Mouse (Mus musculus): ENCODE data around the gene Marc1. TPM values are rescaled to one million over a fixed set of nuclear protein-coding genes. Genes with fewer than 3 reads are reported as not detected.

The Marc1 gene
- polyA plus RNA-seq (2015; fragmentation: Nextera tagmentation; extraction: Ambion mirVana), result 1.7 and 2.0 TPM in 2 replicates

GRCm38 (mm10) chr1:184810780-184811575 lies at the start of gene Marc1:
TSS of gene Marc1 (minus strand) at chr1:184811313.
- DNase-seq (ENCODE audit: low spot score), result no peak

- DNase-seq (ENCODE audit: low spot score), result no peak
Observed at GRCm38 (mm10) chr1:184860276-184860675, 49.2 kb upstream of the Marc1 start.

- DNase-seq (ENCODE audit: low spot score), result no peak
Observed at GRCm38 (mm10) chr1:184858253-184858652, 47.1 kb upstream of the Marc1 start.

- no peak for DNase-seq (ENCODE audit: low spot score)
Observed at GRCm38 (mm10) chr1:184857216-184857615, 46.1 kb upstream of the Marc1 start.

- no peak for DNase-seq (ENCODE audit: low spot score)
Observed at GRCm38 (mm10) chr1:184853922-184854321, 42.8 kb upstream of the Marc1 start.

- DNase-seq (ENCODE audit: low spot score), result no peak
Observed at GRCm38 (mm10) chr1:184853339-184853738, 42.2 kb upstream of the Marc1 start.

- peak; percentile 66 for DNase-seq (ENCODE audit: low spot score)
Observed at GRCm38 (mm10) chr1:184851741-184852618, 40.9 kb upstream of the Marc1 start.

GRCm38 (mm10) chr1:184851166-184851565 lies 40.1 kb upstream of the Marc1 start:
- DNase-seq (ENCODE audit: low spot score), result no peak

- no peak for DNase-seq (ENCODE audit: low spot score)
Observed at GRCm38 (mm10) chr1:184846973-184847372, 35.9 kb upstream of the Marc1 start.

GRCm38 (mm10) chr1:184846092-184846750 lies 35.1 kb upstream of the Marc1 start, which contains the start of gene Marc2:
TSS of gene Marc2 (minus strand) at chr1:184846451.
- DNase-seq (ENCODE audit: low spot score), result no peak

GRCm38 (mm10) chr1:184845111-184846071 lies 34.3 kb upstream of the Marc1 start:
- DNase-seq (ENCODE audit: low spot score), result peak; percentile 80

GRCm38 (mm10) chr1:184844326-184845066 lies 33.4 kb upstream of the Marc1 start:
- no peak for DNase-seq (ENCODE audit: low spot score)

GRCm38 (mm10) chr1:184837649-184838048 lies 26.5 kb upstream of the Marc1 start:
- DNase-seq (ENCODE audit: low spot score), result no peak

- DNase-seq (ENCODE audit: low spot score), result no peak
Observed at GRCm38 (mm10) chr1:184836350-184836749, 25.2 kb upstream of the Marc1 start.

- no peak for DNase-seq (ENCODE audit: low spot score)
Observed at GRCm38 (mm10) chr1:184833499-184833898, 22.4 kb upstream of the Marc1 start.

GRCm38 (mm10) chr1:184832211-184832610 lies 21.1 kb upstream of the Marc1 start:
- DNase-seq (ENCODE audit: low spot score), result peak; percentile 21

GRCm38 (mm10) chr1:184829897-184830296 lies 18.8 kb upstream of the Marc1 start:
- DNase-seq (ENCODE audit: low spot score), result no peak

- DNase-seq (ENCODE audit: low spot score), result no peak
Observed at GRCm38 (mm10) chr1:184827175-184827701, 16.1 kb upstream of the Marc1 start.

GRCm38 (mm10) chr1:184825093-184825492 lies 14.0 kb upstream of the Marc1 start:
- peak; percentile 55 for DNase-seq (ENCODE audit: low spot score)
